Mouse (Mus musculus): ENCODE results near the gene Ensa. TPM values are rescaled to one million over a fixed set of nuclear protein-coding genes. Genes with fewer than 3 reads are reported as not detected.
"Not testable (repeated sequence)": the region's sequence is repeated elsewhere in the genome, so short reads cannot be mapped to it uniquely, and the experiment has no call there.

Ensa gene
- polyA plus RNA-seq, 1 experiment from 2014 or later, result 103 TPM

DNA sequence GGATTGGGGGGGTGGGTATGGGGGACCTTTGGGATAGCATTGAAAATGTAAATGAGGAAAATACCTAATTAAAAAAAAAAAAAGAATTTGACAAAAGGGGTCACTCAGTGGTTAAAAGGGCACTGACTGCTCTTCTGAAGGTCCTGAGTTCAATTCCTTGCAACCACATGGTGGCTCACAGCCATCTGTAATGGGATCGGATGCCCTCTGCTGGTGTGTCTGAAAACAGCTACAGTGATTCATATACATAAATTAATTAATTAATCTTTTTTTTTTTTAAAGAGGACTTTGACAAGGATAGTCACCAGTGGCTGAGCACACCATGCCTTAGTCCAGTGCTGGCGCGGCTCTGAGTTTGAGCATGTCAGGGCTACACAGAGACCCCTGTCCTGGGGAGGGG is 45.6 kb downstream of the Ensa start:
- WGBS, result 98% methylated on average over 3 of the region's 3 CpGs
- not testable (repeated sequence) for DNase-seq; H3K9ac ChIP-seq (replicated peaks; ENCODE audit: low read length); H3K9me3 ChIP-seq (ENCODE audit: control insufficient read depth, low read length); ATAC-seq (ENCODE audit: low FRiP score, low TSS enrichment); H3K27ac ChIP-seq (replicated peaks; ENCODE audit: low read depth, low read length); H3K27me3 ChIP-seq (ENCODE audit: control insufficient read depth, insufficient read depth, low read length); H3K4me2 ChIP-seq (ENCODE audit: low read length); H3K4me1 ChIP-seq (ENCODE audit: control insufficient read depth, insufficient read depth, low read length); H3K4me3 ChIP-seq (replicated peaks; ENCODE audit: low read depth, low read length)
- peaks cover 10% of the 10 kb centered on the region; the same call in 1 of the 2 replicates for H3K36me3 ChIP-seq (ENCODE audit: control insufficient read depth, insufficient read depth, low read length)

DNA sequence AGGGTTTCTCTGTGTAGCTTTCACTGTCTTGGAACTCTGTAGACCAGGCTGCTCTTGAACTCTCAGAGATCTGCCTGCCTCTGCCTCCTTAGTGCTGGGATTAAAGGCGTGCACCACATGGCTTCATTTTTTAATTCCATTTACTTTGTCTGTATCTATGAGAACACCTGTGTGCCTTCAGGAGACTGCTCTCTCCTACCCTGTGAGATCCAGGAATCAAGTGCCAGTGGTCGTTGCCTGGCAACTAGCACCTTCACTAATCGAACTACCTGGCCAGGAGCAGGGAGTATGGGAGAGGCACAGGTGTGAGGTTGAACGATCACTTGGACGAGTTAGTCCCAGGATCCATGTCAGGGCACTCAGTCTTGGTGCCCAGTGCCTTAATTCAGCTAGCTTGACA is 46.4 kb downstream of the Ensa start:
- no peak overlapping the region for H3K4me3 ChIP-seq (replicated peaks; ENCODE audit: low read depth, low read length)
- H3K9ac ChIP-seq (replicated peaks; ENCODE audit: low read length), result no peak overlapping the region
- H3K9me3 ChIP-seq (ENCODE audit: control insufficient read depth, low read length), result no peaks in the 10 kb centered on the region
- H3K4me2 ChIP-seq (ENCODE audit: low read length), result no peak overlapping the region
- H3K4me1 ChIP-seq (ENCODE audit: control insufficient read depth, insufficient read depth, low read length), result 0 out of 2 replicates have a peak, but pooled peaks cover 3% of the 10 kb centered on the region
- ATAC-seq (ENCODE audit: low FRiP score, low TSS enrichment) (no peak), DNase-seq (no peak)
- 0 out of 2 replicates have a peak, but pooled peaks cover 10% of the 10 kb centered on the region for H3K36me3 ChIP-seq (ENCODE audit: control insufficient read depth, insufficient read depth, low read length)
- WGBS, result 91% methylated on average over 5 of the region's 5 CpGs
- no peaks in the 10 kb centered on the region for H3K27me3 ChIP-seq (ENCODE audit: control insufficient read depth, insufficient read depth, low read length)
- no peak overlapping the region for H3K27ac ChIP-seq (replicated peaks; ENCODE audit: low read depth, low read length)

DNA sequence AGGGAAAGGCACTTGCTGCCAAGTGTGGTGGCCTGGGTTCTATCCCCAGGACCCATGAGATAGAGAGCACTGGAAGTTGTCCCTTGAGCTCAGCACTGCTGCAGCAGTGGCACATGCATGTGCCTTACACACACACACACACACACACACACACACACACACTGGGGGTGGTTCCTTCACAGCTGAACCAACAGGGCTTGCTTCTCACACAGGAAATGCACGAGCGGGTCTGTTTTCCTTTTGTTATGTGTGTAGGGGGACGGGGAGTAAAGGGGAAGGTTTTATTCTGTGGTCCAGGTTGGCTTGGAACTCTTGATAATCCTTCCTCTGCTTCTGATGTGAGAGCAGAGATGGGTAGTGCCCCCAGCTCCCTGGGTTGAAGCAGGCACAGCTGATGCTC is 47.7 kb downstream of the Ensa start:
- Histone ChIP-seq H3K4me1 (ENCODE audit: control insufficient read depth, insufficient read depth, low read length) (0 out of 2 replicates have a peak, but pooled peaks cover 3% of the 10 kb centered on the region), H3K9me3 (ENCODE audit: control insufficient read depth, low read length) (no peaks in the 10 kb centered on the region), H3K27ac (replicated peaks; ENCODE audit: low read depth, low read length) (no peak overlapping the region), H3K4me2 (ENCODE audit: low read length) (no peak overlapping the region), H3K9ac (replicated peaks; ENCODE audit: low read length) (no peak overlapping the region), H3K36me3 (ENCODE audit: control insufficient read depth, insufficient read depth, low read length) (0 out of 2 replicates have a peak, but pooled peaks cover 10% of the 10 kb centered on the region), H3K4me3 (replicated peaks; ENCODE audit: low read depth, low read length) (no peak overlapping the region), H3K27me3 (ENCODE audit: control insufficient read depth, insufficient read depth, low read length) (no peaks in the 10 kb centered on the region)
- no peak for ATAC-seq (ENCODE audit: low FRiP score, low TSS enrichment)
- 62% methylated on average over 3 of the region's 3 CpGs for WGBS
- no peak for DNase-seq

DNA sequence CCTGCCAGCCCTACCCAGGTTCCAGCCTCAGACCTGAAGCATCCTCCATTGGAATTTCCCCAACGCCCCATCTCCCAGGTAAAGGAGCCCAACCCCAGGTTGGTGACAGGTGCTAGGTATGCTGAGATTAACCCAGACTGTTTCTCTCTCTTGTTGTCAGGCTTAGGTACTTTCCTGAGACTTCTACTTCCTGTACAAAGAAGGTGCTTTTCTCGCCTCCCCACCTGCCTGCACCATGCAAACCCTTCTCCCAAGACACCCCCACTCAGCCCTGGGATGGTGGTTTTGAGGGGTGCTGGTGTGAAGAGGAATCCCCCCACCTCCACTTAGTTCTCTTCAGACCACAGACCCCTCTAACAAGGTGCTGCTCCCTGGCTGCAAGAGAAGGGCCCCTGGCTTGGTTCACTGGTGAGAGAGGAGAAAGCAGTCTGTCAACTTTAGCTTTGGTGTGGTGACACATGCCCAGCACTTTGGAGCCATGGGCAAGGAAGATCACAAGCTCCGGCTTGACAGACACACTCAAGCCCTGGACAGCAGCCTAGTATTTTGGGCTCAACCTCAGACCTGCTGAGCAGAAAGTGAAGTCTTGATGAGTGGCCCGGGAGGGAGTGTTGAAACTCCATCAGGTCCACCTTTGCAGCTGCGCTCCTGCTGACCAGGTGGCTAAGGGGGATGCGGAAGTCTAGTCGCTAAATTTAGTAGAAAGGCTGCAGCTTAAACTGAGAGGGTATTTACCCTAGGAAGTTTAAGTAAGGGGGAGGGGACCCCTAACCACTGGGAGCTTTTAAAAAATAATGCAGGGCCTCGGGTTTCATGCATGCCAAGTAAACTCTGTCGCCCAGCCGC is 48.3 kb downstream of the Ensa start:
- no peak for ATAC-seq (ENCODE audit: low FRiP score, low TSS enrichment)
- WGBS, result 60% methylated on average over 10 of the region's 10 CpGs
- DNase-seq, result no peak
- no peaks in the 10 kb centered on the region for H3K27me3 ChIP-seq (ENCODE audit: control insufficient read depth, insufficient read depth, low read length)
- H3K36me3 ChIP-seq (ENCODE audit: control insufficient read depth, insufficient read depth, low read length), result 0 out of 2 replicates have a peak, but pooled peaks cover 10% of the 10 kb centered on the region
- 0 out of 2 replicates have a peak, but pooled peaks cover under 1% of the 10 kb centered on the region for H3K4me1 ChIP-seq (ENCODE audit: control insufficient read depth, insufficient read depth, low read length)
- no peak overlapping the region for H3K4me2 ChIP-seq (ENCODE audit: low read length)
- H3K9me3 ChIP-seq (ENCODE audit: control insufficient read depth, low read length), result no peaks in the 10 kb centered on the region
- no peak overlapping the region for H3K9ac ChIP-seq (replicated peaks; ENCODE audit: low read length)
- H3K27ac ChIP-seq (replicated peaks; ENCODE audit: low read depth, low read length), result no peak overlapping the region
- no peak overlapping the region for H3K4me3 ChIP-seq (replicated peaks; ENCODE audit: low read depth, low read length)

DNA sequence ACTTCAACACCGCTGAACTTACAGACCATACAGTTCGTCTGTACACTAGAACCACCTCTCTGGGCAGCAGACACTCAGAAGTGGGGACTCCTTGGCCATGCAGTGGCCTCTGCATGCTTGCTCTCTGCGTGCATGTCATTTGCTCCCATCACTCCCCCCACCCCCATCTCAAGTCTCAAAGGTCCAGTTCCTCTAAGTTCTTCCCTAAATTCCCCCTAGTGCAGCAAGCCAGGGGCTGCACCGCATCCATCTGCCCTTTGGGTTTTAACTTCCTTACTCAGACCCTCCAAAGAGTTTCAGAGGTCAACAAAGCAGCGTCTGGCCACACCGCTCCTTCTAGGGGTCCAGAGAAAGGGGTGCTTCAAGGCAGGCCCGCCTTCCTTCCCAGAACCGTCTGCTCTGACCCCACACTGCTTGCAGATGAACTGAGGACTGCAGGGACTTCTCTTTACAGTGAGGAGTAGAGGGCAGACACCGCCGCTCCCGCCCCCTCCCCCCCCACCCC is 49.0 kb downstream of the Ensa start:
- 35% methylated on average over 11 of the region's 11 CpGs for WGBS

DNA sequence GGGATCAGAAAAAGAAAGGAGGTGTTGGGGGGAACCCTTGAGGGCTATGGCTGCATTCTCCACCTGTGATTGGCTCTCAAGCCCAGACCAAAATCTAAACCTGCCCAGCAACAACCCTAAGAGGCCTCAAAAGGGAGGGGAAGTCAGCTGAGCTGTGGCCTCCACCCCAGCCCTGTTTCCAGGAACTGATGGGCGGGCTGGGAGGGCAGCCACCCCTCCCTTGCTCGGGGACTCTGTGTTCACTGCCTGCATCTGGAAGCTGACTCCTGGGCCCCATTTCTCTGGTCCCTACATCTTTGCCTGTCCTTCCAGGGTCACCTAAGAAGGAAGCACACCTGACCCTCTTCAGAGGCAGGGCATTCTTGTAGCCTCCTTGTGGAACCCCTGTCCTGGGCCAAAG is 49.4 kb downstream of the Ensa start:
- Histone ChIP-seq H3K4me1 (ENCODE audit: control insufficient read depth, insufficient read depth, low read length) (no peaks in the 10 kb centered on the region), H3K27me3 (ENCODE audit: control insufficient read depth, insufficient read depth, low read length) (no peaks in the 10 kb centered on the region), H3K36me3 (ENCODE audit: control insufficient read depth, insufficient read depth, low read length) (0 out of 2 replicates have a peak, but pooled peaks cover 10% of the 10 kb centered on the region), H3K9me3 (ENCODE audit: control insufficient read depth, low read length) (no peaks in the 10 kb centered on the region), H3K4me2 (ENCODE audit: low read length) (no peak overlapping the region), H3K9ac (replicated peaks; ENCODE audit: low read length) (no peak overlapping the region), H3K27ac (replicated peaks; ENCODE audit: low read depth, low read length) (no peak overlapping the region), H3K4me3 (replicated peaks; ENCODE audit: low read depth, low read length) (no peak overlapping the region)
- 51% methylated on average over 2 of the region's 2 CpGs for WGBS
- no peak for ATAC-seq (ENCODE audit: low FRiP score, low TSS enrichment)
- DNase-seq, result no peak

More for the DNA sequence above, 49.0 kb downstream of the Ensa start:
- Histone ChIP-seq H3K27ac (replicated peaks; ENCODE audit: low read depth, low read length) (no peak overlapping the region), H3K9me3 (ENCODE audit: control insufficient read depth, low read length) (no peaks in the 10 kb centered on the region), H3K9ac (replicated peaks; ENCODE audit: low read length) (no peak overlapping the region), H3K4me2 (ENCODE audit: low read length) (no peak overlapping the region), H3K4me1 (ENCODE audit: control insufficient read depth, insufficient read depth, low read length) (no peaks in the 10 kb centered on the region), H3K4me3 (replicated peaks; ENCODE audit: low read depth, low read length) (no peak overlapping the region), H3K36me3 (ENCODE audit: control insufficient read depth, insufficient read depth, low read length) (0 out of 2 replicates have a peak, but pooled peaks cover 10% of the 10 kb centered on the region), H3K27me3 (ENCODE audit: control insufficient read depth, insufficient read depth, low read length) (no peaks in the 10 kb centered on the region)
- no peak for DNase-seq
- ATAC-seq (ENCODE audit: low FRiP score, low TSS enrichment), result no peak

DNA sequence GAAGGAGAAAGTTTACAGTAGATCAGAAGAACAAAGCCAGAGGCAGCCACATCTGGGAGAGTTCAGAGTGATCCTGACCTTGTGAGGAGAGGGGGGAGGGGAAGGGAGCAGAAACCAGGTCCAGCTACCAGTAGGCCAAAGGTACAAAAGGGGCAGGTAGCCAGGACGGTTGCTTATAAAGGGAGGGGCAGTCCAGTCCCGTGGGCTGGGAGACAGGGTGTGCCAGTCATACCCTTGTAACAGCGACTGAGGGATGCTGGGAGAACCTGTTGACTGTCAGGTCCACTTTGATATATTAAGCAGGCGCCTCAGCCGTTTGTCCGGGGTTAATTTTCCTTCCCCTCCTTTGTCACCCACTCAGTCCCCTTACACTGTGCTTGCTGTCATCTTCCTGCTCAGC is 50.0 kb downstream of the Ensa start:
- no peak overlapping the region for H3K4me3 ChIP-seq (replicated peaks; ENCODE audit: low read depth, low read length)
- H3K9ac ChIP-seq (replicated peaks; ENCODE audit: low read length), result no peak overlapping the region
- no peaks in the 10 kb centered on the region for H3K4me1 ChIP-seq (ENCODE audit: control insufficient read depth, insufficient read depth, low read length)
- WGBS, result 43% methylated on average over 6 of the region's 6 CpGs
- no peak for DNase-seq
- no peak overlapping the region for H3K4me2 ChIP-seq (ENCODE audit: low read length)
- ATAC-seq (ENCODE audit: low FRiP score, low TSS enrichment), result no peak
- 0 out of 2 replicates have a peak, but pooled peaks cover 10% of the 10 kb centered on the region for H3K36me3 ChIP-seq (ENCODE audit: control insufficient read depth, insufficient read depth, low read length)
- H3K9me3 ChIP-seq (ENCODE audit: control insufficient read depth, low read length), result no peaks in the 10 kb centered on the region
- H3K27me3 ChIP-seq (ENCODE audit: control insufficient read depth, insufficient read depth, low read length), result no peaks in the 10 kb centered on the region
- no peak overlapping the region for H3K27ac ChIP-seq (replicated peaks; ENCODE audit: low read depth, low read length)

DNA sequence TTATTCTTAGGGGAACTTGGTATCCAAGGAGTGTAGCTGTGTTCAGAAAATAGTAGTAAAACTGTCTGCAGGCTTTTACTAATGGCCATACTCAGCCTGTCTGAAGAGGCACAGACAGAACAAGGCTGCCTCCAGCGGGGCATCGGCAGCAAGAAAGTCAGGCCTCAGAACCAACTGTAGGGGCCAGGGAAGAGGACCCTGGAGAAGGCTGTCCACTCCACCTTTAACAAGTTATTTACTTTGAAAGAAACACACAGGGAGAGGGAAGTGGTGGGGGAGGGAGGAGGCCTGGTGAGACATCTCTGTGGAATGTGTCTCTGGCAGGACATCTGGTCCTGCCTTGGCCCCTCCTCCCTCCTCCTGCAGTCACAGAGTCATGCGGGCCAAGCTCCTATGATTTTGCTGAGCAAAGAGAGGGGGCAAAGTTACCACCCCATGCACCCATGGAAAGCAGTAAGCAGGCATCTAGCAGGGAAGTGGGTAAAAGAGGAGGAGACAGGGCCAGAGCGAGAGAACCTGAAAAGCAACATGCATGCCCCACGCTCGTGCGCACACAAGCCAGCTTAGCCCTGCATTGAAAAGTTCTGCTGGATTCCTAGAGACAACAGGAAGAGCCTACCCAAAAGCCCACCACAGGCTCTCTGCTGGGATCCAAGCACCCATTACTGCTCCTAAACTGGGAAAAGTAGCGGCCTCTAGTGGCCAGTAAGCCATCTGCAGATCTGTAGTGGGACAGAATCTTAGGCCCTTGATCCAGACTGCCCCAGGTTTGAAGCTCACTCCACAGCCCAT is 50.7 kb downstream of the Ensa start:
- ATAC-seq (ENCODE audit: low FRiP score, low TSS enrichment) (no peak; the same call in 1 of the 2 replicates), DNase-seq (peak; percentile 81)
- Histone ChIP-seq H3K9me3 (ENCODE audit: control insufficient read depth, low read length) (no peaks in the 10 kb centered on the region), H3K27me3 (ENCODE audit: control insufficient read depth, insufficient read depth, low read length) (no peaks in the 10 kb centered on the region), H3K27ac (replicated peaks; ENCODE audit: low read depth, low read length) (0 out of 2 replicates have a peak overlapping the region, but pooled peaks have one; percentile 13), H3K4me1 (ENCODE audit: control insufficient read depth, insufficient read depth, low read length) (no peaks in the 10 kb centered on the region), H3K36me3 (ENCODE audit: control insufficient read depth, insufficient read depth, low read length) (0 out of 2 replicates have a peak, but pooled peaks cover 10% of the 10 kb centered on the region), H3K4me3 (replicated peaks; ENCODE audit: low read depth, low read length) (no peak overlapping the region), H3K9ac (replicated peaks; ENCODE audit: low read length) (no peak overlapping the region), H3K4me2 (ENCODE audit: low read length) (no peak overlapping the region)
- 28% methylated on average over 8 of the region's 8 CpGs for WGBS
